8 mouse cellular contexts compared by ENCODE assay signal in the genomic region with DNA sequence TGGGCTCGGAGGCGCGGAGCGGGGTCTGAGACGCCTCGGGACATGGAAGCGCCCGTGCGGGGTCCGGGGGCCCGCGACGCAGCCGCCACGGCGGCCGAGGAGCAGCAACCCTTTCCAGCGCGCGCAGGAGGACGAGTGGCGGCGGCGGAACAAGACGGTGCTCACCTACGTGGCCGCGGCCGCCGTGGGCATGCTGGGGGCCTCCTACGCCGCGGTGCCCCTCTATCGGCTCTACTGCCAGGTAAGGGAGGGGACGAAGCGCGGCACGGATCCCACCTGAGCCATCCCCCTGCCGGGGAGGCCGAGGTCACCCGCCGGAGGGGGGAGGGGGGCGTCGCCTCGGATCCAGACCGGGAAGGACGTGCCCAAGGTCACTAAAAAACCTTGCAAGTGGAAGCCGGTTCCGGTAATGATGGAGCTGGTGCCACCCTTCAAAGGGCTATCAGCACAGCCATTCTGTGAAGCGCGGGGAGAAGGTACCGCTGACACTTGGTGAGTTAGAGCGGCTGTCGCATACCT. TPM values are rescaled to one million over a fixed set of nuclear protein-coding genes. Genes with fewer than 3 reads are reported as not detected.
DNase-seq lines count a peak whose midpoint lies in the region; ATAC-seq lines count a peak whose summit lies in the region.

No protein-coding gene starts in this region.

- DNase-seq in ovary, postnatal 14 days (ENCODE audit: low spot score): peak; percentile 22
- DNase-seq in ovary, postnatal 36 days (ENCODE audit: low spot score): no peak
- peak; percentile 69 to 83 for DNase-seq in adrenal gland, adult (ENCODE audit: inconsistent age in 2 of 2, low spot score in 1 of 2)
- peak; percentile 43 for DNase-seq in embryonic facial prominence, embryonic 11.5 days (ENCODE audit: low spot score)
- no peak for DNase-seq in limb, embryonic 10.5 days (ENCODE audit: low spot score)
- no peak for DNase-seq in urinary bladder, postnatal 10 days (ENCODE audit: low spot score)

- no peaks in the 10 kb centered on the region for H3K36me3 ChIP-seq in embryonic facial prominence, embryonic 11.5 days (replicated peaks; ENCODE audit: control insufficient read depth, insufficient read depth, low read depth, low read length)
- H3K36me3 ChIP-seq in limb, embryonic 10.5 days: peaks cover 35% of the 10 kb centered on the region
- peaks cover 12% of the 10 kb centered on the region for H3K36me3 ChIP-seq in midbrain, embryonic 13.5 days

- H3K4me3 ChIP-seq in embryonic facial prominence, embryonic 11.5 days (ENCODE audit: low read depth, low read length): peak overlapping the region; percentile 97
- peak overlapping the region; percentile 84 for H3K4me3 ChIP-seq in limb, embryonic 10.5 days
- peak overlapping the region; percentile 98 for H3K4me3 ChIP-seq in midbrain, embryonic 13.5 days (replicated peaks)

- peak; percentile 26 for ATAC-seq in embryonic facial prominence, embryonic 11.5 days (replicated peaks; ENCODE audit: insufficient number of reproducible peaks, low FRiP score, low TSS enrichment, low read depth)
- ATAC-seq in hematopoietic stem cell, adult 5-6 weeks (replicated peaks in 1 of 2; ENCODE audit: insufficient read depth in 1 of 2, low FRiP score in 2 of 2, low TSS enrichment in 1 of 2, low read depth in 1 of 2, poor library complexity in 2 of 2, severe bottlenecking in 2 of 2): peak; percentile 8 to 12; a peak in 1 of 4 replicates
- no peak for ATAC-seq in midbrain, embryonic 13.5 days

- no peaks in the 10 kb centered on the region for H3K9me3 ChIP-seq in embryonic facial prominence, embryonic 11.5 days (replicated peaks; ENCODE audit: control insufficient read depth, low read length)
- H3K9me3 ChIP-seq in limb, embryonic 10.5 days (replicated peaks): no peaks in the 10 kb centered on the region
- no peaks in the 10 kb centered on the region for H3K9me3 ChIP-seq in midbrain, embryonic 13.5 days

- H3K27me3 ChIP-seq in embryonic facial prominence, embryonic 11.5 days (ENCODE audit: control insufficient read depth, insufficient read depth, low read length): no peaks in the 10 kb centered on the region
- H3K27me3 ChIP-seq in limb, embryonic 10.5 days (ENCODE audit: low read depth, poor library complexity, severe bottlenecking): no peaks in the 10 kb centered on the region
- no peaks in the 10 kb centered on the region for H3K27me3 ChIP-seq in midbrain, embryonic 13.5 days

- H3K4me1 ChIP-seq in embryonic facial prominence, embryonic 11.5 days (ENCODE audit: control insufficient read depth, insufficient read depth, low read length): no peaks in the 10 kb centered on the region
- peaks cover 14% of the 10 kb centered on the region for H3K4me1 ChIP-seq in limb, embryonic 10.5 days
- H3K4me1 ChIP-seq in midbrain, embryonic 13.5 days (replicated peaks): peaks cover 32% of the 10 kb centered on the region

- H3K9ac ChIP-seq in embryonic facial prominence, embryonic 11.5 days (replicated peaks; ENCODE audit: low read length): peak overlapping the region; percentile 96
- H3K9ac ChIP-seq in midbrain, embryonic 13.5 days (replicated peaks): peak overlapping the region; percentile 95

- peak overlapping the region; percentile 61 for H3K4me2 ChIP-seq in embryonic facial prominence, embryonic 11.5 days (ENCODE audit: low read depth, low read length)
- peak overlapping the region; percentile 70 for H3K4me2 ChIP-seq in midbrain, embryonic 13.5 days (replicated peaks)

- under 1% methylated on average over 44 of the region's 54 CpGs for WGBS in embryonic facial prominence, embryonic 11.5 days
- under 1% methylated on average over 47 of the region's 54 CpGs for WGBS in limb, embryonic 10.5 days
- under 1% methylated on average over 53 of the region's 54 CpGs for WGBS in midbrain, embryonic 13.5 days

- peak overlapping the region; percentile 77 for H3K27ac ChIP-seq in embryonic facial prominence, embryonic 11.5 days (replicated peaks; ENCODE audit: low read depth, low read length)
- peak overlapping the region; percentile 98 for H3K27ac ChIP-seq in limb, embryonic 10.5 days
- H3K27ac ChIP-seq in midbrain, embryonic 13.5 days: peak overlapping the region; percentile 93

RNA-seq across cellular contexts. Expression of a gene that starts 0.4 kb away (rescaled TPM):
- 28.6 and 30.5 TPM in 2 replicates for polyA plus RNA-seq in embryonic facial prominence, embryonic 11.5 days (2014; fragmentation: Nextera tagmentation; extraction: Ambion mirVana)
- total RNA-seq in hematopoietic stem cell, adult 5-6 weeks (2017): 15.6 and 28.1 TPM in 2 replicates
- 33.3 and 41.7 TPM in 2 replicates for polyA plus RNA-seq in limb, embryonic 10.5 days (2016; fragmentation: Nextera tagmentation; extraction: Ambion mirVana)
- 36.7 and 40.6 TPM in 2 replicates for polyA plus RNA-seq in midbrain, embryonic 13.5 days (2015; fragmentation: Nextera tagmentation; extraction: Ambion mirVana)

RNA-seq across cellular contexts. Expression of a gene that starts 0.5 kb away (rescaled TPM):
- 35.1 and 38.2 TPM in 2 replicates for polyA plus RNA-seq in embryonic facial prominence, embryonic 11.5 days (2014; fragmentation: Nextera tagmentation; extraction: Ambion mirVana)
- 27.6 and 32.4 TPM in 2 replicates for total RNA-seq in hematopoietic stem cell, adult 5-6 weeks (2017)
- polyA plus RNA-seq in limb, embryonic 10.5 days (2016; fragmentation: Nextera tagmentation; extraction: Ambion mirVana): 33.0 and 37.4 TPM in 2 replicates
- 28.5 and 31.4 TPM in 2 replicates for polyA plus RNA-seq in midbrain, embryonic 13.5 days (2015; fragmentation: Nextera tagmentation; extraction: Ambion mirVana)

RNA-seq across cellular contexts. Expression of a gene that starts 49.8 kb away (rescaled TPM):
- polyA plus RNA-seq in embryonic facial prominence, embryonic 11.5 days (2014; fragmentation: Nextera tagmentation; extraction: Ambion mirVana): 20.6 and 22.1 TPM in 2 replicates
- total RNA-seq in hematopoietic stem cell, adult 5-6 weeks (2017): 32.8 and 42.8 TPM in 2 replicates
- polyA plus RNA-seq in limb, embryonic 10.5 days (2016; fragmentation: Nextera tagmentation; extraction: Ambion mirVana): 11.1 and 12.4 TPM in 2 replicates
- 12.8 and 13.1 TPM in 2 replicates for polyA plus RNA-seq in midbrain, embryonic 13.5 days (2015; fragmentation: Nextera tagmentation; extraction: Ambion mirVana)

Comparison
In these comparisons a context has a peak if more than half of its experiments do, and no peak if none do; other contexts are left out.
1. DNase-seq: peak in ovary, postnatal 14 days (single experiment), adrenal gland, adult (2 of 2) and embryonic facial prominence, embryonic 11.5 days (single experiment); none in ovary, postnatal 36 days (single experiment), limb, embryonic 10.5 days (single experiment) and urinary bladder, postnatal 10 days (single experiment).
2. Peak in every context shown above with its lines, with median percentiles within 50 percentile points of each other: H3K27ac ChIP-seq and H3K4me3 ChIP-seq.